Mouse (Mus musculus): ENCODE measurements around the gene Fstl4.
A peak's percentile ranks its signal among the peaks of the same experiment; 100 is the strongest.

Fstl4 gene

DNA sequence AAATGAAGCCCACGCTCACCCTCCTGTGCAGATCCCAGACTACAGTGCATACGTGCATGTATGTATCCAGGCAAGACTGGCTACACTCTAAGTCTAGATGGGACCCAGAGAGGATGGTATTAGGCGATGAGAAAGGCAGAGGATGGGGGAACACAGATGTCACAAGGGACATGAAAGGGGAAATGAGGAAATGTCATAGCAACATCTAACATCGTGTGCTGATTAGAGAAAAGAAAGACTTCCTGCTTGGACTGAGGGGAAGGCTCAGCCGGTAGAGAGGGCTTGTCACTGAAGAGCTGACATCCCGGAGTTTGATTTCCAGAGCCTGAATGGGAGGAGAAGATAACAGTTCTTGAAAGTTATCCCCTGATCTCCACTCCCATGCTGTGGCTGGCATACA, 150.0 kb downstream of the Fstl4 start:
- no peak for DNase-seq (ENCODE audit: low spot score in 2 of 2)

DNA sequence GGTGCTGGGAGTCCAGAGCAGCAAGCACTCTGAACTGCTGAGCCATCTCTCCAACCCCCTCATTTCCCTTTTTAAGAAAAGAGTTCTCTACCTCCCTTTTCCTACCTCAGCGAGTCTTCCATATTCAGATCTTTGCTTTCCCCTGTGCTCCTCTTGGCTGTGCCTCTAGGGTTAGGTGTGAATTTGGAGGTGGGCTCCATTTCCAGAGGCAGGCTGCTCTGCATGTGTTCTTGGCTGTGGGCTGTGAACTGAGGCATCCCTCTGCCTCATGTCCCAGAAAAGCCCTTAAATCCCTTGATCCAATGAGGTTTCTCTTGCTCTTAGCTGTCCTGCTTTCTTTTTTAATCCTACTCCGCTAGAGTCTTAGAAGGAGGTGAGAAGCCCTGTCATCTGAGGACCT, 151.2 kb downstream of the Fstl4 start:
- DNase-seq (ENCODE audit: low spot score in 2 of 2) = no peak

DNA sequence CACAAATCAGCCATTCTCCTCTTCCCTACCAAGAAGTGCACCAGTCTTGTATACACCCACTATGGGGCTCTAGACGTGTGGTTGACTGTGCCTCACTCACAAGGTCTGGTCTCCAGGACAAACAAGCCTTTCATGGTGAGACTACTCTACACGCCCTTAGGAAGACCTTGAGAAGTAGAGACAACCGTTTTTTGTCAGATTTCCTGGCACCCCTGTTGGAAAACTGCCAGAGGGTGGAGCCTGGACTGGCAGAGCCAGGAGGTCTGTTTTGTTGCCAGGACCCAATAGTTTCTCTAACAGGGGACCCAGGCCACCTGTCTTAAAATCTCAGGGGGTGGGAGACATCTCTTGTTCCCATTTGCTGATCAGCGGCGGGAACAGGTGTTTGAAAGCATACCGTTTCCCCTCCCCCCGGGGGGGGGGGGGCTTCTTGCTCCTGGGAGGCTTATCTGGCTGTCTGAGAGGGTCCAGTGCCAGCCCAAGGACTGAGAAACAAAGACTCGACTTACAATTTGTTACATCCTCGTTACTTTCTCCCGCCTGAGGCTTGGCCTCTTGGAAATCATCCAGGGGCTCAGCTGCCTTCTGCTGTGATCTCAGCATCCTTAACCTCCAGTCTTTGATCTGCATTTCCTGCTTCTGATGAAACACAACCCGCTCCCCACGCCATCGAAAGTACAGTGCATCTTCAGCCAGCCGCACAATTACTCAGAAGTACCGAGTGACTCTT, 155.0 kb downstream of the Fstl4 start:
- DNase-seq (ENCODE audit: low spot score in 2 of 2) = peak in 1 of 2 experiments; percentile 28

DNA sequence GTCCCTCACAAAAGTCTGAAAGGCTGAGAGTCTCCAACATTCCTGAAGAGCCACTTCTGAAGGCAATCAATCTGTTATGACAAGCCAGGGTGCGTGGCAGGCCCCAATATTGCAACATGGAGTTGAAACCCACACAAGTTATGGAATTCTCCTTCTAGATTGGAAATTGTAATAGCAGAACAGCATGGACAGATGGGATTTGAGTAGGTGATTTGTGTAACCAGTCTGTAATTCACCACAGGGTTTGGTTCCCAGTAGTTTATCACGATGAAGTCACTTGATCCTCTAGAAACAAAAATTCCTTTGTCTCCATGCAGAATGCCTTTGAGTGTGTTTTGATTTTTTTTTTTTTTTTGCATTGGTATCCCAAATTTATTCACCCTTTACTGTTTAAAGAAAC, 159.8 kb downstream of the Fstl4 start:
- DNase-seq (ENCODE audit: low spot score in 2 of 2) = no peak

DNA sequence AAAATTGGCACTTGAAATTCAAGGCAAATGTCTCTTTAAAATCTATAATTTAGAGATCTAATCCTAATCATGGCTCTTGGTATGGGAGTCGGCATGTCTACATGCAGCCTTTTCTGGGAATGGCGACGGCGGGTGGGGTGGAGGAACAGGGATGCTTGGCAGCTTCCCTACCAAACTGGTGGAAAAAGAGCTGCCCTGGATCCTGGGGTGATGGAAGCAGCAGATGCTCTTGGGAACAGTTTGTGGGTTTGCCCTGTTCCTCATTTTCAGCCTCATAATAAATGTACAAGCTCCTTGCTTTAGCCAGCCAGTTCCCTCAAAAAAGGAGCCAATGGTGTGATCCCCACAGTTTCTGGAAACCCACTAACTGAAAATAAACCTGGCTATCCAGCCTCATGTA, 163.9 kb downstream of the Fstl4 start:
- no peak for DNase-seq (ENCODE audit: low spot score in 2 of 2)

DNA sequence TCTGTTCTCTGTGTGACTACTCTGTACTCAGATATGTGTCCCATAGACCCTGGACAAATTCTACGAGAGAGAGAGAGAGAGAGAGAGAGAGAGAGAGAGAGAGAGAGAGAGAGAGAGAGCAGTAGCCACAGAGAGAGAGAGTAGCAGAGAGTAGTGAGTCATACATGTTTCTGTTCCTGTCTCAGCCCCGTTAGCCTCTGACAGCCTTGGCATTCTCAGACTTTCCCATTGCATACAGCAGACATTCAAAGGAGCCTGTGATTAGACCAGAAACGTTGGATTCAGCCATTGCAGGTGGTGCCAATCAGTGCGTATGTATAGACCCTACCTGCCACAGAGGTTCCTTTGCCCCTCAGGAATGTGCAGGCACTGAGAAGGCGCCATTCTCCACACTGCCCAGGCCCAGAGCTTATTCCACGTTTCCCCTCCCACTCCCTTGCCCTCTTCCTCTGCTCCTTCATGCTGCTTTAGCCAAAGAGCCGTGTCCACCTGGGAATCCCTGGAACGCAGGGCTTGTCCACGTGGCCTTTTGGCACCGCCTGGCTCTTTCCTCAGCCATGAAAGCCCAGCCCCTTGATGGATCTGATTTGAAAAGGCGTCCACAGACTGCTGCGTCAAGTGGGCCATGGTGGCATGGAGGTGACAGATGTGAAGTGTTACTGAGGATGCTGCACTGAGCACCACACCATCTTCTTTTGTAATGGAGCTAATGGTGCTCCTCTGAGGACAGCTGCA, 175.1 kb downstream of the Fstl4 start:
- no peak for DNase-seq (ENCODE audit: low spot score in 2 of 2)

DNA sequence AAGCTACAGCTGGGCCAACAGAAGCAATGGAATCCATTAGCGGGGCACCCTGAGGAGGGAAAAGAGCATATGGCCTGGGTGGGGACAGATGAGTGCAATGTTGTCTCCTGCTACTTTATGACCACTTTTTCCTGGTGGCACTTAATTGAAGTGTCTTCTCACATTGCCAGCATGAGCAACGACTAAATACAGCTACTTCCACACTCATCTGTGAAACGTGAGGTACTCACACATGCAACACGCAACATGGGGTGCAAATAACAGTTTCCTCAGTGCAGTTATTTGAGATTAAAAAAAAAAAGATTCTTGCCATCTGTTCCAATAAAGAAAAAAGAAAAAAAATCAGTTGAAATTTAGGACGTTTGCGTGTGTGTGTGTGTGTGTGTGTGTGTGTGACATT, 178.5 kb downstream of the Fstl4 start:
- DNase-seq (ENCODE audit: low spot score in 2 of 2) = no peak

DNA sequence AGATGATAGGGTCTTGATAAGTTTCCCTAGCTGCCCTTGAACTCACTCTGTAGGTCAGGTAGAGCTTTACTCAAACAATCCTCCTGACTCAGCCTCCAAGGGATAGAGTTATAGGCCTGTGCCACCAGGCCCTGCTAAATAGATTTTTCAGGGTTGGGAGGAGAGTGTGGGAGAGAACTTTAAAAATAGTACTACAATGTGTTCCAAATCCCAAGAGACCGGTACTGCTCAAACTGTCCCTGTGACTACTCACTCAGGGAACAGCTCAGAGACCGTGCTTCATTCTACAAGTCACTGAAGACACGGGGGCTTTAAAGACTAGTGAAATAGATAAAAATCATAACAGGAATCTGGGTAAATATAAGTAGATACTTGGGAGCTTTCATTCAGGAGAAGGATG, 190.6 kb downstream of the Fstl4 start:
- no peak for DNase-seq (ENCODE audit: low spot score in 2 of 2)

DNA sequence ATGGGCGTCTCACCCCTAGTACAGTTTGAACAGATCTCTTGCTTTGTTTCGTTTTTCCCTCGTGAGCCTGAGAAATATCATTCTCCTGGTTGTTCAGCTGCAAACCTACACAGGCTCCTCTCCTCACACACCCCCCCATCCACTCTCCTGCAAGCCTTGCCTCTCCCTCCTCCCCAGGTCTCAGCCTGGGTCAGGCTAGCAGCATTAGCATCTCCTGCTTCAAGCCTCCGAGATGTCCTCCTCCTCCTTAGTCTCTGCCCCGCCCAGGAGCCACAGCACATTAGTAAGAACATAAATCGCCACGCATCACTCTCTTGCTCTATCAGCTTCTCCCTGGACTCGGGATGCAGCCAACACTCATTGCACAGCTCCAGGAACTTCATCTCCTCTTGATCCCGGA, 204.4 kb downstream of the Fstl4 start:
- DNase-seq (ENCODE audit: low spot score in 2 of 2) = no peak

DNA sequence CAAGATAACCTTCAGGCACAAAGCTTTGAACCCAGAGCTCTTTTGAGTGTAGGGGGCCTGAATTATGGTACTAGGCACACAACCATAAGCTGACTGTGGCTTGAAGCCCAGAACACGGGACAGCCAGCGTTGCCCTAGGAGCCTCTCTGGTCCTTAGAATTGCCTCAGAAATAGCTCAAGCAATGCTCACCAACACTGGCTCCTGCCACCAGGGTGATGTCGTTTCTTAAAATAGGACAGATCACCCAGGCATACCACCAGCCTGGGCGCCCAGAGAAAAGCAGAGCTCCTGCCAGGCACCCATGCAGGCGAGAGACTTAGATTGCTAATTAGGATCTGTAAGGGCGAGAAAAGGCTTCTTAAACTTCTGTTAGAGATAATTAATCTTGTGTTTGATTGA, 206.0 kb downstream of the Fstl4 start:
- no peak for DNase-seq (ENCODE audit: low spot score in 2 of 2)

DNA sequence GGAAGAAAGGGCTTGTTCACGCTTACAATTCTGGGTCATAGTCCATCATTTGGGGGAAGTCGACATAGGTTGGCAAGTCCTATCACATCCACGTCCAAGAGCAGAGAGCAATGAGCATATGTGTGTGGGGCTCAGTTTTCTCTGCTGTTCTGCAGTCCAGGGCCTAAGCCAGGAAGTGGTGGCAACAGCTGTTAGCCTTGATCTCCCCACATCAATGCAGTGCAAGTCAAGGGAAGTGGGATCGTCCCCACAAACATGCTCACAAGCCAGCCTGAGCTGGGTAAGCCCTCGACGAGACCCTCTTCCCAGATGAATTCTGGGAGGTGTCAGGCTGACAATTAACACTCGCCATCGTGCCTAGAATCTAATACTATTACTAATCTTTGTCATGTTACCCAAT, 222.6 kb downstream of the Fstl4 start:
- DNase-seq (ENCODE audit: low spot score in 2 of 2) = no peak

DNA sequence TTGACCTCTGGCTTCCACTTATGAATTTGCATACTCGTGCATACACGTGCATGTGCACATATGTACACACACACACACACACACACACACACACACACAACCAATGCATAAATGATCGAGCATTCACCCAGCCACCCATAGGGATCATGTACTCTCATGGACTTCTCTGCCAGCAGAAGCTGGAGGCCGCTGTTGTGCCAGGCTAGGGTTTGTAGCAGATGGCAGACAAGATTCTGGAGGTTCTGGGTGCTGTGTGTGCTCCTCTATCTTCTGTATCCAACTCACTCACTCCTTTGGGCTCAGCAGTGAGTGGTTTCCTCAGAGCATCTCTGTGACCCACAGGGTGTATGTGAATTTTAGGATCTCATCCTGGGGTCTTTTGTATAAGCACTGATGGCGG, 230.3 kb downstream of the Fstl4 start:
- DNase-seq (ENCODE audit: low spot score in 2 of 2) = peak in 1 of 2 experiments; percentile 22

DNA sequence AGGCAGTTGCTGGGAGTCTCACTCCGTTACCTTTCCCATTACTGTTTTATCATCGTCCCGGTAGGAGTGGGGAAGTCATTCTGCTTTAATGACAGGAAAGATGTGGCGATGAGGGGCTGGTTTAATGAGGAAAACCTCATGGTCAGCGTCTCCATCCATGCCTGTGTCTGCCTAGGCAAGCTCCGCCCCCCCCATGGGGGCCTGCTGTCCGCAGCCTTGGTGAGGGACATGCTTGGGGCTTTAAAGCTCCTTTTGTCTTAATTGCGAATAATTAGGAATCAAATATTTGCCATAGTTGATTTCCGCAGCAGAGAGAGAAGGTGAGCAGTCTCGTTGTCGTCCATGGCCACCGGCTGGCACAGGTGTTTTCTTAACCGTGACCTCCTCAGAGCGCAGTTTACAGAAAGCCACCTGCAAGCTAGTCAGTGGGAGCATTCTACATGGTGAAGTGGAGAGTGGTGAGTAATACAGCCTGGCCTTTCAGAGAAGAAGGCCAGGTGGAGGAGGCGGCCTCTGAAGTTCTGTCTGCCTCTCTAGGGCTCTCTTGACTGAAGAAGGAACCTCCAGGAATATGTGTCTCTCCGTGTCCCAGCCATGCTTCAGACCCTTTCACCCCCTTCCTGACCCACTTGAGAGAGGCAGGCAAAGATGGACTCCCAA, 232.1 kb downstream of the Fstl4 start:
- no peak for DNase-seq (ENCODE audit: low spot score in 2 of 2)

DNA sequence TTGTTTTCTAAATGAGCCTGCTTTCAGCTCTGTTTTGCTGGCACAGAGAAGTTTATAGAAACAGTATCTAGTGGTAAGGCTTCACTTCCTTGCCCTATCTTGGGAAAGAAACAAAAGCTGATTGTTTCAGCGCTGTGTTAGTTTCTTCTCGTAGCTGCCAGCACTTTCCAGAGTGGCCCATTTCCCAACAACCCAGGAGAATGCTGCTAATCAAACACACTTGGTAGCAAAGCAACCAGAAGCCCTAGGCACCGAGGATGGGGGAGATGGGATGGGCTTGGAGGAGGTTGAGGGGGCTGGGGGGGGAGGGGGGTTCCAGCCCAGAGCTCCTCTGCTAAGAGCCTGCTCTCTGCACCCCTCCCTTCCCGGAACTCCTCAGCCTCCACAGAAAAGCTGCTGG, 233.0 kb downstream of the Fstl4 start:
- no peak for DNase-seq (ENCODE audit: low spot score in 2 of 2)

DNA sequence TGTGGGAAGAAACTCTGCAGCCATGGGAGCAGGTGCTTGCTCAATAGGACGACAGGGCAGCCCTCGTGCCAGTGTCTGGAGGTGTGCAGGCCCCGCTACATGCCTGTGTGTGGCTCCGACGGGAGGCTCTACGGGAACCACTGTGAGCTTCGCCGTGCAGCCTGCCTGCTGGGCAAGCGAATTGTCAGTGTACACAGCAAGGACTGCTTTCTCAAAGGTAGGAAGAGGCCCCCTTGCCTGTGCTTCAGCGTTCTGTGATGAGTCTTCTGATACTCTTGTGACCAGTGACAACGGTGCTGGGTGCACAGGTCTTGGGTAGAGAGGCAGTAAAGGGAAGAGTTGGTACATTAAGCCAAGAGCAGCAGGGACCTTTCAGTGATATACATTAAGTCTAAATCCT, 235.8 kb downstream of the Fstl4 start:
- DNase-seq (ENCODE audit: low spot score in 2 of 2) = no peak

DNA sequence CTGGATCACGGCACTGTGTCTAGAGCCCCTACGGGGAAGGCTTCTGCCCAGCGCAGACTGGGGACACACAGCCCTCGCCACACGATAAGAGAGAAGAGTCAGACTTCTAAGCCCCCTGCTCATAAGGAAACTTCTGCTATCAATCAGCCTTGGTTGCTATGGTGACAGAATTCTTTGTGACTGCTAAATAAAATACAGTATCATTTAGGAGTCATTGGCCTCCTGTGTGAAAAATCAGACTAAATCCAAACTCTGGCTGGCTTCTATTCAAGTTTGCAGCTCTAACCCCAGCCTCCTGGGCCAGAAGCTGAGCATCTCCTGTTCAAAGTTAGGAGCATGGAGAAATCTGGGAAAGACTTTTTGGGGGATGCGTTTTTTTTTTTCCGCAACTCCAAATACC, 238.9 kb downstream of the Fstl4 start:
- no peak for DNase-seq (ENCODE audit: low spot score in 2 of 2)

DNA sequence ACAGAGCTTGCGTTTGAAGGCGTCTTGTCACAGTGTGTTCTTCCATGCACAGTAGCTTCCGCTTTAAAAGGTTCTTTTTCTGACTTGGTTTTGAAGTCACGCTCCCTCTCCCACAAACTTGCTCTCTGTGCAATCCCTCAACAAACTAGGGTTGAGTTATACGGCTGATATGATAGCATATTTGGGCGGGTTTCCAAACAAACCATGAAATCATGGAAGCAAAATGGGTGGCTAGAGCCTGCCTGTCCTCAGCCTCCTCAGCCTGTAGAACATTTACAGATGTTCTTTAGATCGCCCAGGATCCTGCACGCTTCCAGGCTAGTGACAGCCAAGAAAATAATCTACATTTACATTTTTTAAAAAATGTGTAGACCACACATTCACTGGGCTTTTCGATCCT, 239.4 kb downstream of the Fstl4 start:
- DNase-seq (ENCODE audit: low spot score in 2 of 2) = no peak

DNA sequence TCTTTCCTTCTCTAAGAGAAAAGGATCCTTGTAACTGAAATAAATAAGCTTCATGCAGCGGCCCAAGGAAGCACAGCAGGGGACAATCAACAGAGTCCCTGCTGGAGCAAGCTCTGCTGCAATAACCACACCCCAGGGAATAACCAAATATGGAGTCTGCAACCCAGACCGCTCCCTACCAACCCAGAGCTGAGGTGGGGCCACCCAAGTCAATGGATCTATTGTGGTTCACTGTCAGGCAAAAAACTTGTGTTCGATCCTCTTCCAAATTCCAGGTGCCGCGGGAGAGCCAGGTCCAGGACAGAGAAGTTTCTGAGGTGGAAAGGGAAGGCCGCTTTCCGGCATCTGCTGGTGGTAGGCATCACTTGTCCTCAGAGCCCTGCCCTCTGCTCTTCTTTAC, 245.2 kb downstream of the Fstl4 start:
- no peak for DNase-seq (ENCODE audit: low spot score in 2 of 2)

DNA sequence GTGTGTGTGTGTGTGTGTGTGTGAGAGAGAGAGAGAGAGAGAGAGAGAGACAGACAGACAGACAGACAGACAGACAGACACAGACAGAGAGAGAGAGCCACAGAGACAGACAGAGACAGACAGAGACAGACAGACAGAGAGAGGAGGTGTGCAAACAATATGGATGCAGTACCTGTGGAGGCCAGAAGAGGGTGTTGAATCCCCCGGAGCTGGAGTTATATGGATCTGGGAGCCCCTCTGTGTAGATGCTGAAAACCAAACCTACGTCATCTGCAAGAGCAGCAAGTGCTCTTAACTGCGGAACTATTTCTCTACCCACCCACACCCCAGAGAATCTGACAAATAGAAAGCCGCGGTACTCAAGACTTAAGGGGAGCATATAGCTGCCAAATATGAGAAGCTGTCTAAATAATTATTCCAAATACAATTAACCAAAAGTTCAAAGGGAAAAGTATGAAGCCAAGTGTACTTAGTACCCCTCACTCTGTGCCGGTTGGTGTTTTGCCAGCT, 247.6 kb downstream of the Fstl4 start:
- no peak for DNase-seq (ENCODE audit: low spot score in 2 of 2)

DNA sequence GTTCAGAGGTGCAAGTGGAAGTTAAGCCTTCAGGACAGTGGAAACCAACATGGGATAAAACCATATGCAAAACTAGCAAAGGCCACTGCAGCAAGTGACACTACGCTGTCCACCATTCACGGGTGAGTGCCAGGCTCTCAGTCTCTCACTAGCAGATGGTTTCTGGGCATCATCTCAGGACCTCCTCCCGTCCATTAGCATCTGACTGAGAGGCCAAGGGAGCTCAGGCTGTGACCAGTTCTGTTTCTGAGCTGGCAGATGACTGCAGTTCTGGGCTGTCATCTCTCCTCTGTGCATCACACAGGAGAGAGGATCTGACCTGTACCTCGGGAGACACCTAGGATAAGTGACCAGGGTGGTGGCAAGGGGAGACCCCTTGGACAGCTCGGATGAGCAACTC, 249.5 kb downstream of the Fstl4 start:
- no peak for DNase-seq (ENCODE audit: low spot score in 2 of 2)

DNA sequence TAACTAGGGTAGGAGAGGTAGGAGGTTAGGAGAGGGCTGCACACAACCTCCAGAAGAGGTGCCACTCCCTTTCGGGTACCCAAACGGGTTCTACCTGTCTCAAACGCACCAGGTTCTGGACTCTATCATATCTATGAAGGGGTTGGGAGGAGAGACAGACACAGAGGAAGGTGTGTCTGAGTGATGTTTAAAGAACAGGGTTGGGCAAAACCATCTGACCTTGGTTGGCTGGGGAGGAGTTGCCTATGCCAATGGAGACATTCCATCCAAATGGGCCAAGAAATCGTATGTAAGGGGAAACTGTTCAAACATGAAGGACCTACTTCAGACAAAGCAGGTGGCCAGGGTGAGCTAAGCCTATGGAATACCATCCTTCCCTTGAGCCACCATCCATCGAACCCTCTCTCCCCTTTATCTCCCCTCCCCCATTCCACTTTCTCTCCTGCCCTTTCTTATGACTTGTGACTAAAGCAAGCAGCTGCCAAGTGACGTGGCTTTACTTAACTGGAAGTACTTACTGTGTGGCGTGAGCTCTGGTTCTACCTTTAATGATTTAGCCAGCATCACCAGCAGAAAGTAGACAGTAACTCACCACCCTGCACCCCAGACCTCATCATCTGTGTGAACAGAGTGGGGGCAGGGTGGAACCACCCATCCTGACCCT, 252.1 kb downstream of the Fstl4 start:
- no peak for DNase-seq (ENCODE audit: low spot score in 2 of 2)

DNA sequence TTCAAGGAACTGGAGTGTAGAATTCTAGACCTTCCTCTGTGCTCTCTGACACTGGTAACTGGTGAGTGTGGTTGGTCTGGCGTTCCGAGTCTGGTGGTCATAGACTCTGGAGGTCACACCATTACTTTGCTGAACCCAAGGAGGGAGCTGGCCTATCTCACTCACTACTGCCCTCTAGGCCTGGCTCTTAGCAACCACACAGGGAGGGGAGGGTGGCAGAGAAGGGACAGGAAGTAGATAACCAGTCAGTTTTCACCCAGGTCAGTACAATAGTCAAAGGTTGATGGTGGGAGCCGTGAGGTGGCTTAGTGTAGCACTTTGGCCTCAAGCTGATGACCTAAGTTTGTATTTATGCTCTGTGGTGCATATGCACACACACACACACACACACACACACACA, 255.1 kb downstream of the Fstl4 start:
- DNase-seq (ENCODE audit: low spot score in 2 of 2) = no peak

Measured in left cerebral cortex, adult 9 months (tissue).